Mouse (Mus musculus) embryonic facial prominence, embryonic 14.5 days (tissue): ENCODE results near the gene Mrpl42. TPM values are rescaled to one million over a fixed set of nuclear protein-coding genes. Genes with fewer than 3 reads are reported as not detected.

Experiments
- ATAC-seq: fragments of 200-750 bp; cut with Nextera tagmentation; 2 replicates; pipeline ENCODE4 v1.8.0; 2017; ENCODE audit warnings: low read depth, moderate number of reproducible peaks, moderate TSS enrichment
- DNase-seq: peaks from one replicate; pipeline ENCODE4 v3.0.0-alpha.2; 2015; ENCODE audit warnings: low spot score
- H3K27ac ChIP-seq: fragments of 300-500 bp; sonication (generic); replicated peaks from 2 replicates; pipeline ENCODE4 v1.5.1; 2014; ENCODE audit warnings: low read depth, mild to moderate bottlenecking, low read length, moderate library complexity
- H3K27me3 ChIP-seq: fragments of 300-500 bp; sonication (generic); replicated peaks from 2 replicates; pipeline ENCODE4 v1.6.1; 2014; ENCODE audit warnings: low read length; ENCODE audit not compliant: control insufficient read depth, insufficient read depth
- H3K36me3 ChIP-seq: fragments of 300-500 bp; sonication (generic); 2 replicates; pipeline ENCODE4 v1.6.1; 2014; ENCODE audit warnings: low read length, mixed read lengths; ENCODE audit not compliant: control insufficient read depth, insufficient read depth
- H3K4me1 ChIP-seq: fragments of 300-500 bp; sonication (generic); 2 replicates; pipeline ENCODE4 v1.6.1; 2014; ENCODE audit warnings: antibody characterized with exemption, low read length; ENCODE audit not compliant: control insufficient read depth, insufficient read depth
- H3K4me2 ChIP-seq: fragments of 300-500 bp; sonication (generic); 2 replicates; pipeline ENCODE4 v1.6.1; 2014; ENCODE audit warnings: low read depth, mild to moderate bottlenecking, low read length, moderate library complexity, mixed read lengths
- H3K4me3 ChIP-seq: fragments of 300-500 bp; sonication (generic); 2 replicates; pipeline ENCODE4 v1.5.1; 2014; ENCODE audit warnings: low read depth, mild to moderate bottlenecking, low read length
- H3K9ac ChIP-seq: fragments of 300-500 bp; sonication (generic); 2 replicates; pipeline ENCODE4 v1.6.1; 2014; ENCODE audit warnings: low read depth, mild to moderate bottlenecking, low read length, moderate library complexity, mixed read lengths
- H3K9me3 ChIP-seq: fragments of 300-500 bp; sonication (generic); 2 replicates; pipeline ENCODE4 v1.6.1; 2016; ENCODE audit warnings: low read length; ENCODE audit not compliant: control insufficient read depth
- WGBS: fragments of 180-500 bp; shearing (Covaris S2); extraction: QIAGEN DNeasy Blood & Tissue Kit; methylation state at CpG from one replicate; pipeline ENCODE4 v1.1.7; 2014; 5-methylcytosine and 5-hydroxymethylcytosine counted together
- polyA plus RNA-seq: library from polyadenylated mRNA; unstranded; fragments of >200 nt; fragmentation: Nextera tagmentation; extraction: Ambion mirVana; gene quantifications from 2 replicates; pipeline ENCODE4 v1.2.1, GENCODE M21; 2014

Mrpl42 gene
- polyA plus RNA-seq, 1 experiment from 2014 or later = 321 TPM

- Histone ChIP-seq H3K4me2 (no peak overlapping the region), H3K27ac (no peak overlapping the region), H3K4me3 (no peak overlapping the region), H3K9ac (no peak overlapping the region), H3K36me3 (no peaks in the 10 kb centered on the region), H3K27me3 (no peaks in the 10 kb centered on the region), H3K9me3 (no peaks in the 10 kb centered on the region), H3K4me1 (0 out of 2 replicates have a peak, but pooled peaks cover 4% of the 10 kb centered on the region)
- ATAC-seq = no peak
- WGBS = 69% methylated on average over 3 of the region's 3 CpGs
- DNase-seq = no peak
These were observed 7.5 kb upstream of the Mrpl42 start for GRCm38 (mm10) chr10:95509263-95509662.

GRCm38 (mm10) chr10:95508793-95509192, 7.1 kb upstream of the Mrpl42 start:
- no peak for DNase-seq
- no peak overlapping the region for H3K4me2 ChIP-seq
- no peak overlapping the region for H3K9ac ChIP-seq
- no peak for ATAC-seq
- no peak overlapping the region for H3K27ac ChIP-seq
- H3K27me3 ChIP-seq = no peaks in the 10 kb centered on the region
- no peaks in the 10 kb centered on the region for H3K9me3 ChIP-seq
- WGBS = 73% methylated on average over 6 of the region's 6 CpGs
- H3K4me1 ChIP-seq = no peaks in the 10 kb centered on the region
- no peaks in the 10 kb centered on the region for H3K36me3 ChIP-seq
- no peak overlapping the region for H3K4me3 ChIP-seq

GRCm38 (mm10) chr10:95508126-95508525, 6.4 kb upstream of the Mrpl42 start:
- WGBS = 75% methylated on average over 8 of the region's 8 CpGs
- Histone ChIP-seq H3K9me3 (no peaks in the 10 kb centered on the region), H3K36me3 (no peaks in the 10 kb centered on the region), H3K4me1 (no peaks in the 10 kb centered on the region), H3K4me2 (no peak overlapping the region), H3K4me3 (no peak overlapping the region), H3K27me3 (no peaks in the 10 kb centered on the region), H3K9ac (no peak overlapping the region), H3K27ac (no peak overlapping the region)
- ATAC-seq (no peak), DNase-seq (no peak)

GRCm38 (mm10) chr10:95504341-95504740, 2.6 kb upstream of the Mrpl42 start:
- Histone ChIP-seq H3K9me3 (no peaks in the 10 kb centered on the region), H3K36me3 (no peaks in the 10 kb centered on the region), H3K4me3 (no peak overlapping the region), H3K27ac (no peak overlapping the region), H3K9ac (no peak overlapping the region), H3K4me1 (no peaks in the 10 kb centered on the region), H3K27me3 (no peaks in the 10 kb centered on the region), H3K4me2 (no peak overlapping the region)
- ATAC-seq = no peak
- no peak for DNase-seq
- 21% methylated on average over 1 of the region's 1 CpGs for WGBS

- DNase-seq = no peak
- no peak overlapping the region for H3K4me3 ChIP-seq
- no peaks in the 10 kb centered on the region for H3K27me3 ChIP-seq
- H3K9ac ChIP-seq = no peak overlapping the region
- no peaks in the 10 kb centered on the region for H3K4me1 ChIP-seq
- no peaks in the 10 kb centered on the region for H3K9me3 ChIP-seq
- H3K4me2 ChIP-seq = no peak overlapping the region
- no peak for ATAC-seq
- WGBS = 80% methylated on average over 14 of the region's 14 CpGs
- H3K36me3 ChIP-seq = 0 out of 2 replicates have a peak, but pooled peaks cover 1% of the 10 kb centered on the region
- H3K27ac ChIP-seq = no peak overlapping the region
These were observed 1.9 kb upstream of the Mrpl42 start for GRCm38 (mm10) chr10:95503443-95504235.

- Histone ChIP-seq H3K27me3 (no peaks in the 10 kb centered on the region), H3K36me3 (peaks cover 20% of the 10 kb centered on the region), H3K4me3 (peak overlapping the region; percentile 81), H3K9me3 (no peaks in the 10 kb centered on the region), H3K9ac (peak overlapping the region; percentile 82), H3K4me2 (peak overlapping the region; percentile 55), H3K4me1 (no peaks in the 10 kb centered on the region), H3K27ac (peak overlapping the region; percentile 78; the same call in 1 of the 2 replicates)
- WGBS = 2% methylated on average over 7 of the region's 7 CpGs
- ATAC-seq (no peak), DNase-seq (peak; percentile 12)
These were observed 707 bp downstream of the Mrpl42 start for GRCm38 (mm10) chr10:95501033-95501432.

GRCm38 (mm10) chr10:95494268-95494667, 7.5 kb downstream of the Mrpl42 start:
- ATAC-seq (no peak), DNase-seq (no peak)

GRCm38 (mm10) chr10:95489653-95490052, 12.1 kb downstream of the Mrpl42 start:
- Histone ChIP-seq H3K4me1 (no peaks in the 10 kb centered on the region), H3K36me3 (peaks cover 94% of the 10 kb centered on the region), H3K9me3 (no peaks in the 10 kb centered on the region), H3K9ac (no peak overlapping the region), H3K4me2 (no peak overlapping the region), H3K4me3 (no peak overlapping the region), H3K27me3 (no peaks in the 10 kb centered on the region), H3K27ac (no peak overlapping the region)
- ATAC-seq = no peak
- DNase-seq = peak; percentile 44
- 81% methylated on average over 2 of the region's 2 CpGs for WGBS

More at GRCm38 (mm10) chr10:95494268-95494667, 7.5 kb downstream of the Mrpl42 start:
- no peak overlapping the region for H3K9ac ChIP-seq
- H3K27ac ChIP-seq = no peak overlapping the region
- no peaks in the 10 kb centered on the region for H3K9me3 ChIP-seq
- 96% methylated on average over 5 of the region's 5 CpGs for WGBS
- H3K4me3 ChIP-seq = no peak overlapping the region
- H3K36me3 ChIP-seq = peaks cover 84% of the 10 kb centered on the region
- H3K4me1 ChIP-seq = no peaks in the 10 kb centered on the region
- H3K4me2 ChIP-seq = no peak overlapping the region
- no peaks in the 10 kb centered on the region for H3K27me3 ChIP-seq

- no peak for DNase-seq
- Histone ChIP-seq H3K27me3 (no peaks in the 10 kb centered on the region), H3K4me2 (no peak overlapping the region), H3K4me3 (no peak overlapping the region), H3K36me3 (peaks cover 24% of the 10 kb centered on the region), H3K27ac (no peak overlapping the region), H3K9ac (no peak overlapping the region), H3K4me1 (no peaks in the 10 kb centered on the region), H3K9me3 (no peaks in the 10 kb centered on the region)
- ATAC-seq = no peak
- 79% methylated on average over 11 of the region's 11 CpGs for WGBS
These were observed 24.2 kb downstream of the Mrpl42 start for GRCm38 (mm10) chr10:95477516-95477915.
